Mouse (Mus musculus) bone marrow macrophage, adult 2 months (primary cell): ENCODE data around the gene Slc4a5. TPM values are rescaled to one million over a fixed set of nuclear protein-coding genes. Genes with fewer than 3 reads are reported as not detected.

ENCODE experiments used
- H3K27ac ChIP-seq: 2 replicates; pipeline ENCODE4 v1.5.1; 2012; ENCODE audit warnings: low read depth, low read length; ENCODE audit not compliant: insufficient read depth
- H3K4me1 ChIP-seq: 2 replicates; pipeline ENCODE4 v1.6.1; 2012; ENCODE audit warnings: low read length; ENCODE audit not compliant: control insufficient read depth, insufficient read depth
- H3K4me3 ChIP-seq: 2 replicates; pipeline ENCODE4 v1.5.1; 2012; ENCODE audit warnings: mild to moderate bottlenecking, low read length, moderate library complexity; ENCODE audit not compliant: insufficient read depth
- CTCF ChIP-seq: IDR thresholded peaks from 2 replicates; pipeline ENCODE4 v1.5.1; 2012; ENCODE audit warnings: low read depth, mild to moderate bottlenecking, low read length, moderate library complexity
- POLR2A ChIP-seq: IDR thresholded peaks from 2 replicates; pipeline ENCODE4 v1.6.1; 2012; ENCODE audit warnings: mild to moderate bottlenecking, low read depth, low read length, borderline replicate concordance
- polyA plus RNA-seq: library from polyadenylated mRNA; stranded (reverse); fragments of >200 nt; gene quantifications from 2 replicates; pipeline ENCODE4 v1.2.4, GENCODE M21; 2012; ENCODE audit not compliant: missing spikeins, insufficient read depth, insufficient read length

Slc4a5 gene
- polyA plus RNA-seq, 1 experiment = 0.55 TPM

GRCm38 (mm10) chr6:83231486-83231885 is 11.9 kb downstream of the Slc4a5 start:
- no peak for TF ChIP-seq CTCF
- TF ChIP-seq POLR2A = no peak
- no peak overlapping the region for H3K27ac ChIP-seq
- H3K4me3 ChIP-seq = no peak overlapping the region
- H3K4me1 ChIP-seq = no peaks in the 10 kb centered on the region

GRCm38 (mm10) chr6:83233306-83233705 is 13.7 kb downstream of the Slc4a5 start:
- H3K27ac ChIP-seq = no peak overlapping the region
- H3K4me1 ChIP-seq = no peaks in the 10 kb centered on the region
- H3K4me3 ChIP-seq = no peak overlapping the region
- TF ChIP-seq CTCF (no peak), POLR2A (no peak)

- H3K4me3 ChIP-seq = no peak overlapping the region
- TF ChIP-seq POLR2A = no peak
- no peak for TF ChIP-seq CTCF
- no peaks in the 10 kb centered on the region for H3K4me1 ChIP-seq
- no peak overlapping the region for H3K27ac ChIP-seq
These were observed 14.7 kb downstream of the Slc4a5 start for GRCm38 (mm10) chr6:83234280-83234741.

GRCm38 (mm10) chr6:83237123-83237522 is 17.5 kb downstream of the Slc4a5 start:
- H3K4me1 ChIP-seq = no peaks in the 10 kb centered on the region
- no peak overlapping the region for H3K27ac ChIP-seq
- no peak overlapping the region for H3K4me3 ChIP-seq
- TF ChIP-seq POLR2A (no peak), CTCF (no peak)

GRCm38 (mm10) chr6:83244422-83245061 is 24.9 kb downstream of the Slc4a5 start:
- Histone ChIP-seq H3K4me1 (no peaks in the 10 kb centered on the region), H3K27ac (no peak overlapping the region), H3K4me3 (no peak overlapping the region)
- TF ChIP-seq POLR2A = no peak
- TF ChIP-seq CTCF = no peak

- no peaks in the 10 kb centered on the region for H3K4me1 ChIP-seq
- H3K4me3 ChIP-seq = no peak overlapping the region
- TF ChIP-seq CTCF = no peak
- TF ChIP-seq POLR2A = no peak
- H3K27ac ChIP-seq = no peak overlapping the region
These were observed 25.5 kb downstream of the Slc4a5 start for GRCm38 (mm10) chr6:83245134-83245533.

GRCm38 (mm10) chr6:83245997-83246396 is 26.4 kb downstream of the Slc4a5 start:
- Histone ChIP-seq H3K4me3 (no peak overlapping the region), H3K27ac (no peak overlapping the region), H3K4me1 (no peaks in the 10 kb centered on the region)
- no peak for TF ChIP-seq CTCF

GRCm38 (mm10) chr6:83246750-83247149 is 27.1 kb downstream of the Slc4a5 start:
- H3K4me3 ChIP-seq = no peak overlapping the region
- no peak overlapping the region for H3K27ac ChIP-seq
- TF ChIP-seq CTCF = no peak
- TF ChIP-seq POLR2A = no peak
- no peaks in the 10 kb centered on the region for H3K4me1 ChIP-seq

- TF ChIP-seq POLR2A (no peak), CTCF (no peak)
- no peak overlapping the region for H3K4me3 ChIP-seq
- H3K27ac ChIP-seq = no peak overlapping the region
- H3K4me1 ChIP-seq = no peaks in the 10 kb centered on the region
These were observed 27.5 kb downstream of the Slc4a5 start for GRCm38 (mm10) chr6:83247153-83247552.

- TF ChIP-seq CTCF = no peak
- TF ChIP-seq POLR2A = no peak
- Histone ChIP-seq H3K4me1 (no peaks in the 10 kb centered on the region), H3K4me3 (no peak overlapping the region), H3K27ac (no peak overlapping the region)
These were observed 34.6 kb downstream of the Slc4a5 start for GRCm38 (mm10) chr6:83254242-83254641.

- no peak overlapping the region for H3K27ac ChIP-seq
- TF ChIP-seq CTCF = no peak
- no peak for TF ChIP-seq POLR2A
- no peak overlapping the region for H3K4me3 ChIP-seq
- peaks cover 7% of the 10 kb centered on the region for H3K4me1 ChIP-seq
These were observed 44.9 kb downstream of the Slc4a5 start for GRCm38 (mm10) chr6:83264516-83264915.
